Mouse (Mus musculus): ENCODE data around the gene Hist1h2ae. TPM values are rescaled to one million over a fixed set of nuclear protein-coding genes. Genes with fewer than 3 reads are reported as not detected.
"Not testable (repeated sequence)": the region's sequence is repeated elsewhere in the genome, so short reads cannot be mapped to it uniquely, and the experiment has no call there.

The Hist1h2ae gene
- total and polyA plus RNA-seq, 2 experiments from 2014 or later: 5.9 to 98.8 TPM

DNA sequence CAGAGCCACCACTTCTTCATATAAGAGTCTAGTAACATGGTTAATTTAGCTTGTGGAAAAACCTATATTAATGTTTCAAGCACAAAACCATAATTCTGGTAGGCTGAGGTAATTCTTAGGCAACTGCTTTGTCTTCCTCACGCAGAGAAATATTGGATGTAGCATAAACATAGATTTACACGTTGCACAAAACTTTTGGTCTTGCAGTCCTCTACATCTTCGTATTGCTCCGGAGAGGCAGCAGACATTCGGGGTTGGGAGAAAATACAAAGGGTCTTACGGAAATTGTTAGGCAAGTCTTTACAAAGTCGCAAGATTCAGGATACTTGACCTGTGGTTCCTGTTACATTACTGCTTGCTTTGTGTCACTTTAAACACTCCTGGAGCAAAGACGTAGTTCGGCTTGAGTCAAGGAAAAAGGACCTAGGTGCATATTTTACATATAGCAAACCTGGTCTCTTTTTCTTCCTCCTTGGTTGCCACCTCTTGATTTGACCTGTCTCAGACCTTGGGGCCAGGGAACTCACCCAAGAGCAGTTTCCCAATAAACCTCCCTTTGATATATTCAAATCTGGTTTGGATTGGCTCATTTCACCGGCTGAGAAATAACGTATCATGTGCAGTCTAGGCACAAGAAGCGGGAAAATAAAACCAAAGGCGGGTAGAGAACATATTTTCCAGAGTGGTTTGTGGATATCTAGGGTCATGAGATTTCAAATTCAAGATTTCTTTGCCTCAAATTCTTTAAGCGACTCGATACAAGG is 36.5 kb downstream of the Hist1h2ae start:
- Histone ChIP-seq H3K4me2 (ENCODE audit: low read depth, low read length, poor library complexity, severe bottlenecking) (peak overlapping the region; percentile 69), H3K9ac (replicated peaks; ENCODE audit: low read length, poor library complexity, severe bottlenecking) (no peak overlapping the region), H3K9me3 (ENCODE audit: low read length) (no peaks in the 10 kb centered on the region), H3K27ac (ENCODE audit: low read depth, low read length) (no peak overlapping the region), H3K27me3 (ENCODE audit: insufficient read depth, low read length) (no peaks in the 10 kb centered on the region), H3K4me3 (ENCODE audit: low read depth, low read length) (peak overlapping the region; percentile 46), H3K36me3 (ENCODE audit: insufficient read depth, low read length) (no peaks in the 10 kb centered on the region), H3K4me1 (ENCODE audit: insufficient read depth, low read length) (peaks cover 10% of the 10 kb centered on the region)
- ATAC-seq (ENCODE audit: low FRiP score) (no peak), DNase-seq (ENCODE audit: low spot score) (no peak)
- TF ChIP-seq CTCF (IDR thresholded peaks at IDR 0.05): no peak
- WGBS: under 1% methylated on average over 15 of the region's 15 CpGs

DNA sequence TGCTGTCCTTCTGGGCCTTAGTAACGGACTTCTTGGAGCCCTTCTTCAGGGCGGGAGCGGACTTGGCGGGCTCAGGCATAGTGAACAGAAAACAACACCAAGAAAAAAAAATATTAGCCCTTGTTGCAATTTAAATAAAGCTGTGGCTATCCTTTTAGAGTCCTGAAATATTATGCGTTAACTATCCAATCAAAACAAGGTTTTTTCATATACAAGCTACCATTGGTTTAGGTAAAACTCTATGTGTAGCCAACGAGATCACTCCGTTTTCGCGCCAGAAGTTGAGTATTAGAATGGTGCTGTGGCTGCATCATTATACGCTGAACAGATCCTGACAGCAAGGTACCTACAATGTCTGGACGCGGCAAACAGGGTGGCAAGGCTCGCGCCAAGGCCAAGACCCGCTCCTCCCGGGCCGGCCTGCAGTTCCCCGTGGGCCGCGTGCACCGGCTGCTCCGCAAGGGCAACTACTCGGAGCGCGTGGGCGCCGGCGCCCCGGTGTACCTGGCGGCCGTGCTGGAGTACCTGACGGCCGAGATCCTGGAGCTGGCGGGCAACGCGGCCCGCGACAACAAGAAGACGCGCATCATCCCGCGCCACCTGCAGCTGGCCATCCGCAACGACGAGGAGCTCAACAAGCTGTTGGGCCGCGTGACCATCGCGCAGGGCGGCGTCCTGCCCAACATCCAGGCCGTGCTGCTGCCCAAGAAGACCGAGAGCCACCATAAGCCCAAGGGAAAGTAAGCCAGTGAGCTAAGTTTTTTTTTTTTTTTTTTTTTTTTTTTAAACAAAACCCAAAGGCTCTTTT is 37.3 kb downstream of the Hist1h2ae start, which contains the start of gene Hist1h2af:
Gene Hist1h2af (plus strand): TSS at position 347 of the 808 bp plus-strand sequence.
- DNase-seq (ENCODE audit: low spot score): peak; percentile 94
- H3K27me3 ChIP-seq (ENCODE audit: insufficient read depth, low read length); ATAC-seq (ENCODE audit: low FRiP score); H3K9ac ChIP-seq (replicated peaks; ENCODE audit: low read length, poor library complexity, severe bottlenecking); H3K36me3 ChIP-seq (ENCODE audit: insufficient read depth, low read length); H3K27ac ChIP-seq (ENCODE audit: low read depth, low read length); H3K9me3 ChIP-seq (ENCODE audit: low read length): not testable (repeated sequence)
- Histone ChIP-seq H3K4me1 (ENCODE audit: insufficient read depth, low read length) (peaks cover 10% of the 10 kb centered on the region), H3K4me3 (ENCODE audit: low read depth, low read length) (peak within 1 kb of the TSS; percentile 46), H3K4me2 (ENCODE audit: low read depth, low read length, poor library complexity, severe bottlenecking) (peak within 1 kb of the TSS; percentile 69)
- 0% methylated on average over 23 of the region's 53 CpGs for WGBS

DNA sequence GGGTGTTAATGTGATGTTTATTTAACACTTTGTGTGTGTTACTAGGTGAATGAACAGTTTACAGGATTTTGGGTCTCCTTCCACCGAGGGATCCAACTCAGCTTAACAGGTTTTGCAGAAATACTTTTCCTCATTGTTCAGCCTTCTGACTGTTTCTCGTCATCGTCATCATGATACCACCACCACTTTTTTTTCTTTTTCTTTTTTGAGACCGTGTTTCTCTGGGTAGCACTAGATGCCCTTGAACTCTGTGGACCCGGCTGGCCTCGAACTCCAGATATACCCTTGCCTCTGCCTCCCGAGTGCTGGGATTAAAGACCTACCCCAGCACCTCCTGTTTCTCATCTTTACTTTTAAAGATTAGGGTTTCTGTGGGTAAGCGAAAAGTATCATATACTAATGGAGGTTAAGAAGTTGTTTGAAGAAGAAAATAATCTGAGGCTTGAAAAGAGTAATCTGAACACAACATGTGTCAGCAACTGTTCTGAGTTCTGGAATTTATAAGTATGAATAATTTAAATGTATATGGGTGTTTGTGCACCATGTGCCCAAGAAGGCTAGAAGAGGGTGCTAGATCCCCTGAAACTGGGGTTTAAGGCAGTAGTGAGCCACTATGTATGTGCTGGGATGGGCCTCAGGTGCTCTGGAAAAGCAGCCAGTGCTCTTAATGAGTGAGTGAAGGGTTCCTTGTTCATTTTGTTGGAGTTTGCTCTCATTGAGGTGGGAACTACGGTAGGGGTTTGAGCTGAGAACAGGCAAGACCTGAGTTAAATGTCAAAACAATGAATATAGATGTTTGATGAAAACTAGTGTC is 38.6 kb downstream of the Hist1h2ae start:
- 21% methylated on average over 9 of the region's 9 CpGs for WGBS
- Histone ChIP-seq H3K4me3 (ENCODE audit: low read depth, low read length) (peak overlapping the region; percentile 52), H3K36me3 (ENCODE audit: insufficient read depth, low read length) (no peaks in the 10 kb centered on the region), H3K4me2 (ENCODE audit: low read depth, low read length, poor library complexity, severe bottlenecking) (peak overlapping the region; percentile 58), H3K27ac (ENCODE audit: low read depth, low read length) (no peak overlapping the region), H3K9me3 (ENCODE audit: low read length) (no peaks in the 10 kb centered on the region), H3K27me3 (ENCODE audit: insufficient read depth, low read length) (no peaks in the 10 kb centered on the region), H3K9ac (replicated peaks; ENCODE audit: low read length, poor library complexity, severe bottlenecking) (no peak overlapping the region), H3K4me1 (ENCODE audit: insufficient read depth, low read length) (peaks cover 10% of the 10 kb centered on the region)
- TF ChIP-seq CTCF (IDR thresholded peaks at IDR 0.05): no peak
- DNase-seq (ENCODE audit: low spot score) (no peak), ATAC-seq (ENCODE audit: low FRiP score) (no peak)

DNA sequence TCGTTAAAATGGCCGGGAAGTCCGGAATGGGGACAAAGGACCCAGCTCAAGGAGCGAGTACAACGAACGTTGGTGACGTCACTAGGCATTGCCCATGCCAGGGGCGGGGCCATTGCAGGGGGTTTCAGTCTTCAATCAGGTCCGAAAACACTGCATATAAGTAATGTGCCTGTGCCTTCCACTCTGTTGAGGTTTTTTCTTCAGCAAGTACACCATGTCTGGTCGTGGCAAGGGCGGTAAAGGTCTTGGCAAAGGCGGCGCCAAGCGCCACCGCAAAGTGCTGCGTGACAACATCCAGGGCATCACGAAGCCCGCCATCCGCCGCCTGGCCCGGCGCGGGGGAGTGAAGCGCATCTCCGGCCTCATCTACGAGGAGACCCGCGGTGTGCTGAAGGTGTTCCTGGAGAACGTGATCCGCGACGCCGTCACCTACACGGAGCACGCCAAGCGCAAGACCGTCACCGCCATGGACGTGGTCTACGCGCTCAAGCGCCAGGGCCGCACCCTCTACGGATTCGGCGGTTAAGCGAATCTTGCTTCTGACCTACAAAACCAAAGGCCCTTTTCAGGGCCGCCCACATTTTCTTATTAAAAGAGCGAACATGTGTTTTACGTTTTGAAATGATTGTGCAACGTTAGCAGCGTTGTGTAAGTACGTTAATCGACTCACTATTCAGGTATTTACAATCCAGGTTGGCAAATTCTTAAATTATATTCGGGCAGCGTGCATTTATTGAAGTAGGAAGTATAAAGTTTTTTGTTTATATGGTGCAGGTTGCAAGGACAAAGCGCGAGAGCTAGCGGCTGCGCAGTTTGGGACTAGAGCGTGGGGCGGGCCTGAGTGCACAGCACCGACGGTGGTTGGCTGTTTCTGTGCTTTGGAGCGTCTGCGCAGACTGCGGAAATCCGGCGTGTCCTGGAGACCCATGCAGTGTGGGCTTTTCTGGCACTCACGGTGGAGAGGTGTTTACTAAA is 39.8 kb downstream of the Hist1h2ae start, which contains the start of gene Hist1h4h:
Gene Hist1h4h (plus strand): TSS at position 150 of the 975 bp plus-strand sequence.
- H3K36me3 ChIP-seq (ENCODE audit: insufficient read depth, low read length): no peaks in the 10 kb centered on the region
- DNase-seq (ENCODE audit: low spot score) (peak; percentile 99), ATAC-seq (ENCODE audit: low FRiP score) (peak; percentile 90)
- TF ChIP-seq CTCF (IDR thresholded peaks at IDR 0.05): no peak
- H3K9ac ChIP-seq (replicated peaks; ENCODE audit: low read length, poor library complexity, severe bottlenecking): peak within 1 kb of the TSS; percentile 66
- H3K27ac ChIP-seq (ENCODE audit: low read depth, low read length): peak within 1 kb of the TSS; percentile 93
- H3K27me3 ChIP-seq (ENCODE audit: insufficient read depth, low read length): no peaks in the 10 kb centered on the region
- H3K9me3 ChIP-seq (ENCODE audit: low read length): no peaks in the 10 kb centered on the region
- peak within 1 kb of the TSS; percentile 52 for H3K4me3 ChIP-seq (ENCODE audit: low read depth, low read length)
- under 1% methylated on average over 56 of the region's 70 CpGs for WGBS
- peaks cover 10% of the 10 kb centered on the region for H3K4me1 ChIP-seq (ENCODE audit: insufficient read depth, low read length)
- peak within 1 kb of the TSS; percentile 58 for H3K4me2 ChIP-seq (ENCODE audit: low read depth, low read length, poor library complexity, severe bottlenecking)
